Mouse (Mus musculus) gastrocnemius, postnatal 10 days (tissue): Measurements from ENCODE around the gene Skint1. TPM values are rescaled to one million over a fixed set of nuclear protein-coding genes. Genes with fewer than 3 reads are reported as not detected.
"Not testable (repeated sequence)": the region's sequence is repeated elsewhere in the genome, so short reads cannot be mapped to it uniquely, and the experiment has no call there.

ENCODE experiments used
- DNase-seq: peaks from one replicate; pipeline ENCODE4 v3.0.0; 2021; ENCODE audit warnings: mixed read lengths
- long read RNA-seq, 2 experiments: library from polyadenylated mRNA; stranded (forward); transcript quantifications; one replicate each; pipeline ENCODE4 v2.0.0; 2021
- total RNA-seq, 2 experiments: library from RNA; stranded (reverse); gene quantifications; 2 replicates each; pipeline ENCODE4 v1.2.3; 2021

Gene Skint1
- not detected for total RNA-seq
- long read RNA-seq, experiment 1 = 0 reads
- long read RNA-seq, experiment 2 = 0 reads

DNA sequence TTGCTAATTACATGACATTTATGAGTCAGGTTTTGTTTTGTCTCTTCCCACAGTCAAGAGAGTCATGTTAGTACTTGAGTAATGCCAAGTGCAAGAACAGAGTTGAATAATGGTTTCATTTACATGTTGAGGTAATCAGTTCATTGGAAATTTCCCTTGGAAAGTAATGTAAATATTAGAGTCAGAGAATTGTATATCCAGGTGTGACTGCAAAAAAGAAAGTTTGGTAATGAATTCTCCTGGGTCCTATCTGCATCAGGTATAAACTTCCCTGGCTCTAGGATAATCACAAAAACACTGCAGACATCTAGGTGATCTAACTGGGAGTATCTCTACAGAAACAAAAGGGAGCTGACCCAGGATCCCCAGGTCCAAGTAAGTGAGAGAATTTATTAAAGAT, at the start of gene Skint1:
Skint1 (plus strand) TSS at position 301 of the 400 bp plus-strand sequence.
- no peak for DNase-seq

DNA sequence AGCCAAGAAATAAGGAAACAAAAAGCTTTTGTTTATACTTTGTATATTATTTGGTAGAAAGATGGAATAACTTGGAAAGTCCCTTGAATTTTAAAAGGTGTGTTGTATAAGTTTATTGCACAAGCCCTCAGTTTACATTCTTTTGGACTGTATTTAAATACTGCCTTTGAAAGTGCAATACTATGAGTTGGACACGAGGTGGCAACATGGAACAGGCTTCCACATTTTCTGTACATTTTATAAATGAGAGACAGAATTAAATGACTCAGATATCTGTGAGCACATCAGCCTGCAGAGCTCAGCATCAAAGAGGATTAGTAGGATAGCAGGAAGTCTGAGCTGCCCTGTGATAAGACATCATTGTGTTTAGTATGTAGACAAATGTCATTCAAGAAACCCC, 44.8 kb upstream of the Skint1 start:
- no peak for DNase-seq

DNA sequence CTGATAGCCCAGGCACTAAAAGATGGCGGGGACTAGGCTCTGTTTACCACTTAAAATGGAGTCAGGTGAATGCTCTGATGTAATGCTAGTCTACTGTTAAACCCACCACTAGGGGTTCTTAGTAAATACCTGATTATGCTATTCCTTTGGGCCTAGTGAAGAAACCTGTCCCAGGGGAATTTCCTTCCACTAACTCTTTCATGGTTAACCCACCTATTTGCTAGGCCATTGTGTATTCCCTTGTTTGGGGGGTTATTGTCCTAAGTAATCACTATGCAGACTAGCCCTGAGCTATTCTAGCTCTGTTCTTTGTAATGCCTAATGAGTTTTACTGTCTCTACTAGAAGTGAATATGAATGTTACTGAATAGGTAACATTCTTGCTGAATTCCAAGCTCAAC, 42.8 kb upstream of the Skint1 start:
- DNase-seq = not testable (repeated sequence)

DNA sequence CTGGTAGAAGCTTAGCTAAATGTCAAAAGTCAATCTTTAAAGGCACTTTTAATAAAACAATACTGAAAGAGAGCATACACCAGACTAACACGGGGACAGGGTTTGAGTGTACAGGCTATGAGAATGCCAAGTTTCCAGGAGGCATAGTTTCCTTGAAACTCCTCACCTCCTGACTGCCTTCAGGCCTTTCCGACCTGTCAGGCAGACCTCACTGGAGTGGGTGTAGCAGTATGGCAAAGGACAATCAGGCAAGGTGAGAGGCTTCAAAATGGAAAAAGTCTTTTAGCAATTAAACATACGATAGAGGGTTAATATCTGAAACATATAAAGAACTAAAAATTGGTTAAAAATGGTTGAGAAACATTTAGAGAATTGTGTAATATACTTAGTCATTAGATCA, 42.4 kb upstream of the Skint1 start:
- no peak for DNase-seq

DNA sequence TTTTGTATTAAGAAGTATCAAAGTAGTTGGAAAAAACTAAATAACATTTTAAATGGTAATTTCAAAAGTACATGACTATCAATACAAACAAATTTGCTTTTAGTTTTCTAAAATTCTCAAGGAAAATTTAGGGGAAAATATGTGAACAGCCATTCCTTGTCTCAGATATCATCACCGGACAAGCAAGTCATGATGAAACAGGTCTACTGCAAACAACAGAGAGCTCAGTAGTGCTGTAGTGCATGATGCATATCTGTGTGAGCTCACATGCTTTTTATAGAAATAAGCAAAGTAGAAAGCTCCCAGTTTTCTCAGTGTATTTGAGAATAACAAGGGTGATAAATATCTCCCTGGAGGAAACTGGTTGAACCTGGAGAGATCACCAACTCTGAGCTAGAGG, 33.4 kb upstream of the Skint1 start, which contains the start of gene Skint7:
Skint7 (plus strand) TSS at position 301 of the 400 bp plus-strand sequence.
- DNase-seq = no peak

DNA sequence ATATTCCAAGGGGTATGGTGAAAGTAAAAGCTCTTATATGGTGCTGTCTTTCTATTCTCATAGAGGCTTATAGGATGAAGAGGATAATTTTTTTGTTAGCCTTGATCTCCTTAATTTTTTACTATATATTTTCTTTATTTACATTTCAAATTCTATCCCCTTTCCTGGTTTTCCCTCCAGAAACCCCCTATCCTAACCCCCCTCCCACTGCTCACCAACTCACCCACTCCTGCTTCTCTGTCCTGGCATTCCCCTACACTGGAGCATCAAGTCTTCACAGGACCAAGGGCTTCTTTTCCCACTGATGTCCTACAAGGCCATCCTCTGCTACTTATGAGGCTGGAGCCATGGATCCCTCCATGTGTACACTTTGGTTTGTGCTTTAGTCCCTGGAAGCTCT, 65.6 kb downstream of the Skint1 start, which contains the start of gene Skint4:
Skint4 (plus strand) TSS at position 301 of the 400 bp plus-strand sequence.
- DNase-seq = no peak

Other genes with a start within 250 kb of the Skint1 start
- gene Slc5a9, start 103.4 kb upstream of the Skint1 start, total RNA-seq = under 1 TPM; 0.11 to 0.12 TPM
- gene Skint8, start 86.9 kb upstream of the Skint1 start, total RNA-seq = not detected
- gene Skint7, start 33.3 kb upstream of the Skint1 start, total RNA-seq = not detected
- not detected for gene Skint4, start 65.7 kb downstream of the Skint1 start, total RNA-seq
- gene Skint3, start 226.0 kb downstream of the Skint1 start, total RNA-seq = not detected